Mouse (Mus musculus) intestine, embryonic 15.5 days (tissue): Measurements from ENCODE around the gene Emc8. TPM values are rescaled to one million over a fixed set of nuclear protein-coding genes. Genes with fewer than 3 reads are reported as not detected.

Experiments
- ATAC-seq: fragments of 200-750 bp; cut with Nextera tagmentation; 2 replicates; pipeline ENCODE4 v1.8.0; 2017; ENCODE audit warnings: moderate TSS enrichment, moderate library complexity
- H3K27ac ChIP-seq: fragments of 300-500 bp; sonication (generic); 2 replicates; pipeline ENCODE4 v1.5.1; 2015; ENCODE audit warnings: mild to moderate bottlenecking, inconsistent platforms
- H3K27me3 ChIP-seq: fragments of 300-500 bp; sonication (generic); replicated peaks from 2 replicates; pipeline ENCODE4 v1.6.1; 2015; ENCODE audit warnings: inconsistent platforms
- H3K36me3 ChIP-seq: fragments of 300-500 bp; sonication (generic); 2 replicates; pipeline ENCODE4 v1.6.1; 2015; ENCODE audit warnings: inconsistent platforms
- H3K4me1 ChIP-seq: fragments of 300-500 bp; sonication (generic); replicated peaks from 2 replicates; pipeline ENCODE4 v1.6.1; 2015; ENCODE audit warnings: inconsistent platforms
- H3K4me2 ChIP-seq: fragments of 300-500 bp; sonication (generic); replicated peaks from 2 replicates; pipeline ENCODE4 v1.6.1; 2015; ENCODE audit warnings: mild to moderate bottlenecking, inconsistent platforms
- H3K4me3 ChIP-seq: fragments of 300-500 bp; sonication (generic); replicated peaks from 2 replicates; pipeline ENCODE4 v1.5.1; 2015; ENCODE audit warnings: inconsistent platforms
- H3K9ac ChIP-seq: fragments of 300-500 bp; sonication (generic); 2 replicates; pipeline ENCODE4 v1.6.1; 2015; ENCODE audit warnings: inconsistent platforms
- H3K9me3 ChIP-seq: fragments of 300-500 bp; sonication (generic); 2 replicates; pipeline ENCODE4 v1.6.1; 2016; ENCODE audit warnings: inconsistent platforms
- WGBS: fragments of 180-500 bp; shearing (Covaris S2); methylation state at CpG from one replicate; pipeline ENCODE4 v1.1.7; 2015; 5-methylcytosine and 5-hydroxymethylcytosine counted together
- polyA plus RNA-seq: library from polyadenylated mRNA; unstranded; fragments of >200 nt; fragmentation: Nextera tagmentation; extraction: Ambion mirVana; gene quantifications from 2 replicates; pipeline ENCODE4 v1.2.1, GENCODE M21; 2015

The Emc8 gene
- polyA plus RNA-seq, 1 experiment from 2014 or later = 235 TPM

- no peak overlapping the region; the same call in 1 of the 2 replicates for H3K4me3 ChIP-seq
- peaks cover 11% of the 10 kb centered on the region for H3K36me3 ChIP-seq
- H3K27me3 ChIP-seq = no peaks in the 10 kb centered on the region
- peaks cover 39% of the 10 kb centered on the region for H3K4me1 ChIP-seq
- WGBS = 74% methylated on average over 3 of the region's 3 CpGs
- ATAC-seq = no peak
- H3K4me2 ChIP-seq = peak overlapping the region; percentile 73
- peak overlapping the region; percentile 88 for H3K9ac ChIP-seq
- no peaks in the 10 kb centered on the region for H3K9me3 ChIP-seq
- H3K27ac ChIP-seq = no peak overlapping the region
Observed at GRCm38 (mm10) chr8:120665726-120666455, 2.5 kb downstream of the Emc8 start.

- Histone ChIP-seq H3K27me3 (no peaks in the 10 kb centered on the region), H3K9me3 (no peaks in the 10 kb centered on the region), H3K36me3 (peaks cover 4% of the 10 kb centered on the region; the same call in 1 of the 2 replicates), H3K9ac (no peak overlapping the region), H3K27ac (no peak overlapping the region), H3K4me3 (no peak overlapping the region), H3K4me2 (no peak overlapping the region), H3K4me1 (peaks cover 30% of the 10 kb centered on the region)
- 79% methylated on average over 6 of the region's 6 CpGs for WGBS
- no peak for ATAC-seq
Observed at GRCm38 (mm10) chr8:120664566-120664965, 3.8 kb downstream of the Emc8 start.

GRCm38 (mm10) chr8:120657415-120657814 lies 11.0 kb downstream of the Emc8 start:
- Histone ChIP-seq H3K27ac (no peak overlapping the region), H3K9ac (no peak overlapping the region), H3K9me3 (no peaks in the 10 kb centered on the region), H3K4me1 (0 out of 2 replicates have a peak, but pooled peaks cover 6% of the 10 kb centered on the region), H3K27me3 (no peaks in the 10 kb centered on the region), H3K36me3 (peaks cover 38% of the 10 kb centered on the region), H3K4me2 (no peak overlapping the region), H3K4me3 (no peak overlapping the region)
- WGBS = 87% methylated on average over 8 of the region's 8 CpGs
- ATAC-seq = no peak

- Histone ChIP-seq H3K4me2 (no peak overlapping the region), H3K9me3 (no peaks in the 10 kb centered on the region), H3K27ac (0 out of 2 replicates have a peak overlapping the region, but pooled peaks have one; percentile 8), H3K4me3 (no peak overlapping the region), H3K4me1 (0 out of 2 replicates have a peak, but pooled peaks cover 6% of the 10 kb centered on the region), H3K9ac (no peak overlapping the region), H3K27me3 (no peaks in the 10 kb centered on the region), H3K36me3 (peaks cover 38% of the 10 kb centered on the region)
- ATAC-seq = peak; percentile 51; the same call in 1 of the 2 replicates
- 81% methylated on average over 7 of the region's 7 CpGs for WGBS
Observed at GRCm38 (mm10) chr8:120656322-120657052, 11.9 kb downstream of the Emc8 start.

- Histone ChIP-seq H3K4me1 (no peaks in the 10 kb centered on the region), H3K9me3 (no peaks in the 10 kb centered on the region), H3K36me3 (no peaks in the 10 kb centered on the region), H3K4me2 (no peak within 1 kb of the TSS), H3K9ac (no peak within 1 kb of the TSS), H3K27ac (no peak within 1 kb of the TSS), H3K4me3 (no peak within 1 kb of the TSS), H3K27me3 (no peaks in the 10 kb centered on the region)
- 66% methylated on average over 7 of the region's 7 CpGs for WGBS
- no peak for ATAC-seq
Observed at GRCm38 (mm10) chr8:120647532-120647931, 20.8 kb downstream of the Emc8 start, which contains the start of gene 1190005I06Rik. Gene 1190005I06Rik (minus strand): TSS chr8:120647632.

GRCm38 (mm10) chr8:120644663-120645062 lies 23.7 kb downstream of the Emc8 start:
- Histone ChIP-seq H3K9me3 (no peaks in the 10 kb centered on the region), H3K36me3 (no peaks in the 10 kb centered on the region), H3K9ac (no peak overlapping the region), H3K4me1 (no peaks in the 10 kb centered on the region), H3K27ac (no peak overlapping the region), H3K4me2 (no peak overlapping the region), H3K4me3 (no peak overlapping the region), H3K27me3 (no peaks in the 10 kb centered on the region)
- no peak; the same call in 1 of the 2 replicates for ATAC-seq
- 77% methylated on average over 7 of the region's 7 CpGs for WGBS

GRCm38 (mm10) chr8:120642031-120642662 lies 26.2 kb downstream of the Emc8 start:
- H3K9me3 ChIP-seq = no peaks in the 10 kb centered on the region
- no peak for ATAC-seq
- 80% methylated on average over 10 of the region's 10 CpGs for WGBS

GRCm38 (mm10) chr8:120641245-120641644 lies 27.1 kb downstream of the Emc8 start:
- Histone ChIP-seq H3K9ac (no peak overlapping the region), H3K4me1 (no peaks in the 10 kb centered on the region), H3K9me3 (no peaks in the 10 kb centered on the region), H3K4me3 (no peak overlapping the region), H3K27me3 (no peaks in the 10 kb centered on the region), H3K4me2 (no peak overlapping the region), H3K36me3 (no peaks in the 10 kb centered on the region), H3K27ac (no peak overlapping the region)
- ATAC-seq = no peak
- 30% methylated on average over 8 of the region's 8 CpGs for WGBS

More at GRCm38 (mm10) chr8:120642031-120642662, 26.2 kb downstream of the Emc8 start:
- Histone ChIP-seq H3K4me3 (no peak overlapping the region), H3K4me2 (no peak overlapping the region), H3K9ac (no peak overlapping the region), H3K4me1 (no peaks in the 10 kb centered on the region), H3K36me3 (no peaks in the 10 kb centered on the region), H3K27me3 (no peaks in the 10 kb centered on the region), H3K27ac (no peak overlapping the region)

GRCm38 (mm10) chr8:120634329-120634839 lies 34.0 kb downstream of the Emc8 start:
- H3K9ac ChIP-seq = peak overlapping the region; percentile 54
- H3K4me3 ChIP-seq = peak overlapping the region; percentile 63
- peak; percentile 81 for ATAC-seq

GRCm38 (mm10) chr8:120633665-120634271 lies 34.6 kb downstream of the Emc8 start:
- Histone ChIP-seq H3K9me3 (no peaks in the 10 kb centered on the region), H3K9ac (peak overlapping the region; percentile 54), H3K4me1 (peaks cover 13% of the 10 kb centered on the region; the same call in 1 of the 2 replicates), H3K27ac (no peak overlapping the region), H3K4me3 (peak overlapping the region; percentile 63), H3K36me3 (no peaks in the 10 kb centered on the region), H3K27me3 (peaks cover 11% of the 10 kb centered on the region), H3K4me2 (peak overlapping the region; percentile 99)
- peak; percentile 54 for ATAC-seq
- WGBS = 3% methylated on average over 44 of the region's 44 CpGs

More at GRCm38 (mm10) chr8:120634329-120634839, 34.0 kb downstream of the Emc8 start:
- Histone ChIP-seq H3K36me3 (no peaks in the 10 kb centered on the region), H3K4me1 (peaks cover 13% of the 10 kb centered on the region; the same call in 1 of the 2 replicates), H3K9me3 (no peaks in the 10 kb centered on the region), H3K27me3 (peaks cover 11% of the 10 kb centered on the region), H3K4me2 (peak overlapping the region; percentile 99), H3K27ac (no peak overlapping the region)
- WGBS = under 1% methylated on average over 27 of the region's 42 CpGs

GRCm38 (mm10) chr8:120632969-120633664 lies 35.3 kb downstream of the Emc8 start:
- no peaks in the 10 kb centered on the region for H3K36me3 ChIP-seq
- no peaks in the 10 kb centered on the region for H3K9me3 ChIP-seq
- no peak overlapping the region for H3K9ac ChIP-seq
- no peak for ATAC-seq
- H3K4me3 ChIP-seq = peak overlapping the region; percentile 63
- H3K4me2 ChIP-seq = peak overlapping the region; percentile 99
- WGBS = 43% methylated on average over 17 of the region's 17 CpGs
- no peak overlapping the region for H3K27ac ChIP-seq
- H3K4me1 ChIP-seq = peaks cover 13% of the 10 kb centered on the region; the same call in 1 of the 2 replicates
- peaks cover 11% of the 10 kb centered on the region for H3K27me3 ChIP-seq
